Mouse (Mus musculus): ENCODE measurements around the gene Mrpl21. TPM values are rescaled to one million over a fixed set of nuclear protein-coding genes. Genes with fewer than 3 reads are reported as not detected.
A peak's percentile ranks its signal among the peaks of the same experiment; 100 is the strongest.

The Mrpl21 gene
- polyA plus RNA-seq, 1 experiment from 2014 or later = 87.2 TPM

DNA sequence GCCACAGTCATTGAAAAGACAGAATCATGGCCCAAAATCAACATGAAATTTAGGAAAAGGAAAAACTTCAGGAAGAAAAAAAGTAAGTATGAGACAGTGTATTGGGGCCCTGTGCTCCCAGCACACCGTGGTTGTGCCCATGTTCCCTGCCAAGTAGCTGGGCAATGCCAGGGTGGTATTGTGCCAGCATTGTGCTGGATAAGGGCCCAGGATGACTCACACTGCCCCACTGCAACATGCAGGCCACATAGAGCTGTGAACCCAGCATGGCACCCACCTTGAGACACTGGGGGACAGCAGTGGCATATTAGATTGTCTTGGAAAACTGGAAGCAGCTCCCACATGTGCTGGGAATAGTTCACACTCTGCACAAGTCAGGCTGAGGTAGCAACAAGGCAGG lies 6.3 kb downstream of the Mrpl21 start:
- 85% methylated on average over 1 of the region's 1 CpGs for WGBS
- Histone ChIP-seq H3K4me2 (replicated peaks; ENCODE audit: low read depth) (no peak overlapping the region), H3K9me3 (ENCODE audit: control insufficient read depth, low read length) (no peaks in the 10 kb centered on the region), H3K4me3 (ENCODE audit: low read depth, low read length) (no peak overlapping the region), H3K4me1 (replicated peaks; ENCODE audit: control insufficient read depth, insufficient read depth) (no peaks in the 10 kb centered on the region), H3K36me3 (ENCODE audit: control insufficient read depth, insufficient read depth, low read length) (peaks cover 6% of the 10 kb centered on the region; the same call in 1 of the 2 replicates), H3K27me3 (ENCODE audit: control insufficient read depth, insufficient read depth, low read length) (no peaks in the 10 kb centered on the region), H3K9ac (ENCODE audit: low read length) (no peak overlapping the region), H3K27ac (replicated peaks) (no peak overlapping the region)
- TF ChIP-seq CTCF (IDR thresholded peaks at IDR 0.05; ENCODE audit: low read depth) = no peak
- TF ChIP-seq EP300 (optimal IDR thresholded peaks at IDR 0.05) = no peak
- no peak for ATAC-seq (ENCODE audit: low FRiP score, low TSS enrichment)
- no peak for DNase-seq (ENCODE audit: low spot score)

DNA sequence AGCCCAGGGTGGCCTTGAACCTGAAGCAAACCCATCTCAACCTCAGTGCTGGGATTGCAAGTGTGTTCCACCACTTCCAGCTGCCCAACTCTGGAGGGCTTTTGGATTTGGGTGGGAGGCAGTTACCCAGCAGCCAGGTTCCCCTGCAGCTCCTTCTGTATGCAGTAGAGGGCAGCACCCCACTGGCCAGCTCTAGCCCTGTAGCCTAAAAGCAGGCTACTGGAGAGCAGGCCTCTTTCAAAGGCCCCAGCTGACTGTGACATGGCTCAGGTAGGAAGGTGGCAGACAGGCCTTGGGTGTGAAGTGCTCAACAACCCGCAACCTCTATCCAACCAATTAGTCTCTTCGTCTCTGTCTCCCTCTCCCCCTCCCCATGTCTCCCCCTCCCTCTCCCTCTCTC lies 9.3 kb downstream of the Mrpl21 start:
- peak; percentile 85 for TF ChIP-seq CTCF (IDR thresholded peaks at IDR 0.05; ENCODE audit: low read depth)
- no peak for TF ChIP-seq EP300 (optimal IDR thresholded peaks at IDR 0.05)
- H3K9me3 ChIP-seq (ENCODE audit: control insufficient read depth, low read length) = no peaks in the 10 kb centered on the region
- H3K9ac ChIP-seq (ENCODE audit: low read length) = no peak overlapping the region
- peak; percentile 69 for ATAC-seq (ENCODE audit: low FRiP score, low TSS enrichment)
- H3K27me3 ChIP-seq (ENCODE audit: control insufficient read depth, insufficient read depth, low read length) = no peaks in the 10 kb centered on the region
- no peaks in the 10 kb centered on the region for H3K4me1 ChIP-seq (replicated peaks; ENCODE audit: control insufficient read depth, insufficient read depth)
- peak; percentile 65 for DNase-seq (ENCODE audit: low spot score)
- no peak overlapping the region for H3K4me3 ChIP-seq (ENCODE audit: low read depth, low read length)
- H3K4me2 ChIP-seq (replicated peaks; ENCODE audit: low read depth) = no peak overlapping the region
- peaks cover 3% of the 10 kb centered on the region; the same call in 1 of the 2 replicates for H3K36me3 ChIP-seq (ENCODE audit: control insufficient read depth, insufficient read depth, low read length)
- H3K27ac ChIP-seq (replicated peaks) = no peak overlapping the region
- 68% methylated on average over 2 of the region's 2 CpGs for WGBS

DNA sequence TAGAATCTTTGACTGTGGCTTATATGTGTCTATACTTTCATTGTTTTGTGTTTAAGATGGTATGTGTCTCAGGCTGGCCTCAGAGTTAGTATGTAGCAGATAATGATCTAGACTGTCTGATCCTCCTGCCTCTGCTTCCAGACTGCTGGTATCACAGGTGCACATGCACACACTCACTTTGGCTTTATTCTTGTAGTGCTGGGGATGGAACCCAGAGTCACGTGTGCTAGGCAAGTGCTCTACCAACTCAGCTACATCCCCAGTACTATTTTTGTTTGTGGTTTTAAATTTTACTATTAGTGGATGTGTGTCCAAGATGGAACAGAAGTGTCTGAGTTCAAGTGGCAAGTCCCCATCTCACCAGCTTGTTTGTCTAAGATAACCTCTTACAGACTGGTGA lies 10.3 kb downstream of the Mrpl21 start:
- no peak for ATAC-seq (ENCODE audit: low FRiP score, low TSS enrichment)
- H3K27ac ChIP-seq (replicated peaks) = no peak overlapping the region
- no peak overlapping the region for H3K4me3 ChIP-seq (ENCODE audit: low read depth, low read length)
- H3K36me3 ChIP-seq (ENCODE audit: control insufficient read depth, insufficient read depth, low read length) = peaks cover 3% of the 10 kb centered on the region; the same call in 1 of the 2 replicates
- 93% methylated on average over 1 of the region's 1 CpGs for WGBS
- H3K9ac ChIP-seq (ENCODE audit: low read length) = no peak overlapping the region
- no peaks in the 10 kb centered on the region for H3K9me3 ChIP-seq (ENCODE audit: control insufficient read depth, low read length)
- TF ChIP-seq EP300 (optimal IDR thresholded peaks at IDR 0.05) (no peak), CTCF (IDR thresholded peaks at IDR 0.05; ENCODE audit: low read depth) (no peak)
- no peak for DNase-seq (ENCODE audit: low spot score)
- no peak overlapping the region for H3K4me2 ChIP-seq (replicated peaks; ENCODE audit: low read depth)
- H3K27me3 ChIP-seq (ENCODE audit: control insufficient read depth, insufficient read depth, low read length) = no peaks in the 10 kb centered on the region
- no peaks in the 10 kb centered on the region for H3K4me1 ChIP-seq (replicated peaks; ENCODE audit: control insufficient read depth, insufficient read depth)

DNA sequence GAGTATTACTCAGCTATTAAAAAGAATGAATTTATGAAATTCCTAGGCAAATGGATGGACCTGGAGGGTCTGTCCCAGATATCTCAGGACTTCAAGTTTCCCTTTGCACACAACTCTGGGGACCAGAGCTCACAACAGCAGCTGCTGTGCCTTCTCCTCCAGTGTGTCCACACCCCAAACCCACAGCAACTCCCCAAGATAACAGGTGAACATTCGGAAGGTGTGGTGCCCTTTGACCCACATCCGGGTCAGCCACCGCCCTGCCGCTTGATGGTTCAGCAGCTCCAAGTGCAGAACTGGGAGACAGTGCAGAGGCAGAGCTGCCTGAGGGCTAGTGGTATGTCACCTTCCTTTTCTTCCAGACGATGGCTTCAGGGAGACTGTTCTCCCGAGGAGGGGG lies 12.5 kb downstream of the Mrpl21 start:
- Histone ChIP-seq H3K4me2 (replicated peaks; ENCODE audit: low read depth) (no peak overlapping the region), H3K9me3 (ENCODE audit: control insufficient read depth, low read length) (no peaks in the 10 kb centered on the region), H3K27me3 (ENCODE audit: control insufficient read depth, insufficient read depth, low read length) (no peaks in the 10 kb centered on the region), H3K27ac (replicated peaks) (peak overlapping the region; percentile 63; the same call in 1 of the 2 replicates), H3K4me1 (replicated peaks; ENCODE audit: control insufficient read depth, insufficient read depth) (no peaks in the 10 kb centered on the region), H3K9ac (ENCODE audit: low read length) (no peak overlapping the region), H3K4me3 (ENCODE audit: low read depth, low read length) (no peak overlapping the region), H3K36me3 (ENCODE audit: control insufficient read depth, insufficient read depth, low read length) (peaks cover 3% of the 10 kb centered on the region; the same call in 1 of the 2 replicates)
- WGBS = 61% methylated on average over 6 of the region's 6 CpGs
- peak; percentile 88 for ATAC-seq (ENCODE audit: low FRiP score, low TSS enrichment)
- DNase-seq (ENCODE audit: low spot score) = peak; percentile 86
- no peak for TF ChIP-seq CTCF (IDR thresholded peaks at IDR 0.05; ENCODE audit: low read depth)
- no peak for TF ChIP-seq EP300 (optimal IDR thresholded peaks at IDR 0.05)

DNA sequence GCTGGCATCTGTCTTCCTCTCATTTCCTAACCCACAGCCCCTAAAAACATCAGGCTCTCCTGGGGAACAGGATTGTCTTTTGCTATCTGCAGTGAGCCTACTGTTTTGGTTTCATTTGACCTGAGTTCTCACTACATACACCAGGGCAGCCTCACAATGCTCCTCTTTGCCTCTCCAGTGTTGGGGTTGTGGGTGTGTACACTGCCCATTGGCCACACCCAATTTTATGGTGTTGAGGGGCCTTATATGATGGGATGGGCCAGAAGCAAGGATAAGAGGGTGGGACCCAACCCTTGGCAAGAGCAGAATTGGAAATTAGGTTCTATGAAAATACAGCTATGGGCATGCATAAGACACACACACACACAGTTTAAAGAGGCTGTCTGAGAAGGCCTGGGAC lies 14.3 kb downstream of the Mrpl21 start:
- Histone ChIP-seq H3K4me3 (ENCODE audit: low read depth, low read length) (no peak overlapping the region), H3K9me3 (ENCODE audit: control insufficient read depth, low read length) (no peaks in the 10 kb centered on the region), H3K4me1 (replicated peaks; ENCODE audit: control insufficient read depth, insufficient read depth) (no peaks in the 10 kb centered on the region), H3K4me2 (replicated peaks; ENCODE audit: low read depth) (no peak overlapping the region), H3K27me3 (ENCODE audit: control insufficient read depth, insufficient read depth, low read length) (no peaks in the 10 kb centered on the region), H3K36me3 (ENCODE audit: control insufficient read depth, insufficient read depth, low read length) (no peaks in the 10 kb centered on the region), H3K27ac (replicated peaks) (peak overlapping the region; percentile 45; the same call in 1 of the 2 replicates), H3K9ac (ENCODE audit: low read length) (no peak overlapping the region)
- ATAC-seq (ENCODE audit: low FRiP score, low TSS enrichment) (no peak), DNase-seq (ENCODE audit: low spot score) (no peak)
- TF ChIP-seq CTCF (IDR thresholded peaks at IDR 0.05; ENCODE audit: low read depth) (no peak), EP300 (optimal IDR thresholded peaks at IDR 0.05) (no peak)

DNA sequence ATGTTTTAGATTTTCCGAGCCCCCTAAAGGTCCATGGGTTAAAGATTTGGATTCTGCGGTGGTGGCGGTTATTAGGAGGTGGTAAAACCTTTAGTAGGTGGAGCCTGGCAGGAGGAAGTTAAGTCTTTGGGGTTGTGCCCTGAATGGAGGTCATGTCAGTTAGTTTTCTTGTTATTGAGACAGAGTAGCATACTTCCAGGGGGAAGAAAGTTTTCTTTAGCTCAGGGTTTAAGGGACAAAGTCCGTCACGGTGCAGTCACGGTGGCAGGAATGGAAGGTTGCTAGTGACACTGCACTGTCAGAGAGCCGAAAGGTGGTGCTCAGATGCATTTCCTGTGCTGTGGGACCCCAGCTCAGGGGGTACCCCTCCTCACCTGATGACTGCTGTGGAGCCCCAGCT lies 15.1 kb downstream of the Mrpl21 start:
- H3K4me2 ChIP-seq (replicated peaks; ENCODE audit: low read depth) = no peak overlapping the region
- 0 out of 2 replicates have a peak overlapping the region, but pooled peaks have one; percentile 36 for H3K27ac ChIP-seq (replicated peaks)
- TF ChIP-seq EP300 (optimal IDR thresholded peaks at IDR 0.05) (no peak), CTCF (IDR thresholded peaks at IDR 0.05; ENCODE audit: low read depth) (no peak)
- no peak for DNase-seq (ENCODE audit: low spot score)
- peak; percentile 49 for ATAC-seq (ENCODE audit: low FRiP score, low TSS enrichment)
- no peak overlapping the region for H3K9ac ChIP-seq (ENCODE audit: low read length)
- 73% methylated on average over 7 of the region's 7 CpGs for WGBS
- no peaks in the 10 kb centered on the region for H3K4me1 ChIP-seq (replicated peaks; ENCODE audit: control insufficient read depth, insufficient read depth)
- H3K36me3 ChIP-seq (ENCODE audit: control insufficient read depth, insufficient read depth, low read length) = no peaks in the 10 kb centered on the region
- no peaks in the 10 kb centered on the region for H3K27me3 ChIP-seq (ENCODE audit: control insufficient read depth, insufficient read depth, low read length)
- H3K4me3 ChIP-seq (ENCODE audit: low read depth, low read length) = no peak overlapping the region
- no peaks in the 10 kb centered on the region for H3K9me3 ChIP-seq (ENCODE audit: control insufficient read depth, low read length)

Measured in stomach, postnatal 0 days (tissue).